Mouse (Mus musculus) bone marrow, adult 2 months (tissue): Measurements from ENCODE around the gene Aldh5a1.

Experiments used
- CTCF ChIP-seq: fragments of 200-500 bp; IDR thresholded peaks from 2 replicates; pipeline ENCODE4 v1.5.1; 2011; ENCODE audit warnings: low read length, control low read depth; ENCODE audit not compliant: control insufficient read depth, insufficient read depth
- POLR2A ChIP-seq: fragments of 200-500 bp; IDR thresholded peaks from 2 replicates; pipeline ENCODE4 v1.6.1; 2011; ENCODE audit warnings: low read depth, mild to moderate bottlenecking, control low read depth, low read length, borderline replicate concordance; ENCODE audit not compliant: control insufficient read depth

DNA sequence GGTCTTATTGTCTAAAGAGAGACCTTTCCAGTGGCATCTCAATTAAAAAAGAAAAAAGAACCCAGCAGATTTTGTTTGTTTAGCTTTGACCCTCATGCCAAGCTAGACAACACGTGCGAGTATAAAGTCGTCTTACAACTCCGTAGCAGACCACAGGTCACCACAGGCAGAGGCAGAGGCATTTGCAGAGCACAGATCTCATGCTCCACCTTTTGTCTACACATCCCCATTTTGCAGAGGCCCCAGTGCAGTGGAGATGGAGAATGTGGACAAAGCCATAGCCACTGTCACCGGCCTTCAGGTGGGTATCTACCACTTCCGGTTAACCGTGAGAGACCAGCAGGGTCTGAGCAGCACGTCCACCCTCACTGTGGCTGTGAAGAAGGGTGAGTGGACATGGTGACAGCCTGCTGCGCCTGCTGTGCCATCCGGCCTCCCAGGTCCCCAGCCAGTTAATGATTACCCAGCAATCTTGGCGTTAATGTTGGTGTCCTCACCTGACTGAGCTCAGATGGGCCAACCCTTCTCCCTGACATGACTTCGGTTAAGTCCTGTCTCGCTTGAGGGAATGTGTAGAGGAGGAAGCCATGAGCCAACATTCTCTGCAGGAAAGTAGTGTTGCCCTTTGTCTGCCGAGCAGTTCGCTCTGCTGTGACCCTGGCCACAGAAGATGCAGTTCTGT, 58.0 kb downstream of the Aldh5a1 start:
- no peak for TF ChIP-seq POLR2A
- no peak for TF ChIP-seq CTCF
